ENCODE assay signal across 8 mouse cellular contexts in genomic region chr4:105316478-105317206, GRCm38 (mm10).
DNase-seq lines count a peak whose midpoint lies in the region; TF ChIP-seq lines count a peak whose summit lies in the region.

No protein-coding gene starts in this region.

- peak; percentile 58 for TF ChIP-seq CTCF in left cerebral cortex, adult 2 months (IDR thresholded peaks at IDR 0.05)

- intact Hi-C loops in left cerebral cortex, adult 2 months (cut with DNase I): loop anchor here (5.0 kb wide), 1 partner anchor 164 kb away; no protein-coding TSS in a partner anchor
- intact Hi-C loops in left cerebral cortex, postnatal 4 days (cut with DNase I): no loop called here

- H3K27ac ChIP-seq in left cerebral cortex, adult 2 months: no peak overlapping the region

- DNase-seq in left cerebral cortex, adult 2 months (ENCODE audit: extremely low spot score in 1 of 2, low spot score in 2 of 2): no peak
- DNase-seq in left cerebral cortex, postnatal 4 days: no peak
- DNase-seq in adrenal gland, postnatal 10 days: peak; percentile 64
- peak; percentile 48 to 75 for DNase-seq in kidney, postnatal 36 days
- peak; percentile 71 to 85 for DNase-seq in spleen, adult 18-20 months
- no peak for DNase-seq in yolk sac, embryonic 10.5 days (ENCODE audit: low spot score)
- no peak for DNase-seq in retina, postnatal 1 day
- DNase-seq in ovary, adult 18-20 months (ENCODE audit: low spot score): no peak

- H3K4me3 ChIP-seq in left cerebral cortex, adult 2 months: no peak overlapping the region

Comparison
In these comparisons a context has a peak if more than half of its experiments do, and no peak if none do; other contexts are left out.
1. DNase-seq: peak in adrenal gland, postnatal 10 days (single experiment), kidney, postnatal 36 days (2 of 2) and spleen, adult 18-20 months (2 of 2); none in left cerebral cortex, adult 2 months (0 of 2), left cerebral cortex, postnatal 4 days (single experiment), yolk sac, embryonic 10.5 days (single experiment), retina, postnatal 1 day (single experiment) and ovary, adult 18-20 months (single experiment).